Mouse (Mus musculus): ENCODE data around the gene Pcnx. TPM values are rescaled to one million over a fixed set of nuclear protein-coding genes. Genes with fewer than 3 reads are reported as not detected.

The Pcnx gene
- total RNA-seq, 2 experiments from 2014 or later, result 59.0 to 63.6 TPM

GRCm38 (mm10) chr12:81855031-81855430, 4.8 kb upstream of the Pcnx start:
- DNase-seq, result no peak

- peak; percentile 33 to 49 for DNase-seq
Observed at GRCm38 (mm10) chr12:81856696-81857095, 3.1 kb upstream of the Pcnx start.

GRCm38 (mm10) chr12:81857251-81857650, 2.6 kb upstream of the Pcnx start:
- no peak for DNase-seq

GRCm38 (mm10) chr12:81857978-81858569, 1.7 kb upstream of the Pcnx start:
- peak in 1 of 2 experiments; percentile 27 for DNase-seq

GRCm38 (mm10) chr12:81860308-81861181, 722 bp downstream of the Pcnx start:
- peak; percentile 68 to 84 for DNase-seq

- peak in 1 of 2 experiments; percentile 57 for DNase-seq
Observed at GRCm38 (mm10) chr12:81861199-81862085, 1.6 kb downstream of the Pcnx start.

GRCm38 (mm10) chr12:81862351-81862802, 2.6 kb downstream of the Pcnx start:
- peak; percentile 69 to 83 for DNase-seq

- no peak for DNase-seq
Observed at GRCm38 (mm10) chr12:81863949-81864348, 4.1 kb downstream of the Pcnx start.

- no peak for DNase-seq
Observed at GRCm38 (mm10) chr12:81865183-81865582, 5.4 kb downstream of the Pcnx start.

GRCm38 (mm10) chr12:81867316-81867715, 7.5 kb downstream of the Pcnx start:
- no peak for DNase-seq

- DNase-seq, result no peak
Observed at GRCm38 (mm10) chr12:81869205-81869940, 9.6 kb downstream of the Pcnx start.

- no peak for DNase-seq
Observed at GRCm38 (mm10) chr12:81873345-81873744, 13.5 kb downstream of the Pcnx start.

GRCm38 (mm10) chr12:81880161-81880560, 20.3 kb downstream of the Pcnx start:
- DNase-seq, result no peak

- no peak for DNase-seq
Observed at GRCm38 (mm10) chr12:81883255-81884106, 23.7 kb downstream of the Pcnx start.

GRCm38 (mm10) chr12:81884107-81884398, 24.2 kb downstream of the Pcnx start:
- DNase-seq, result no peak

GRCm38 (mm10) chr12:81884983-81885382, 25.2 kb downstream of the Pcnx start:
- DNase-seq, result no peak

GRCm38 (mm10) chr12:81885982-81886381, 26.2 kb downstream of the Pcnx start:
- no peak for DNase-seq

GRCm38 (mm10) chr12:81888954-81889353, 29.1 kb downstream of the Pcnx start:
- no peak for DNase-seq

- DNase-seq, result no peak
Observed at GRCm38 (mm10) chr12:81891946-81892345, 32.1 kb downstream of the Pcnx start.

- no peak for DNase-seq
Observed at GRCm38 (mm10) chr12:81894311-81894710, 34.5 kb downstream of the Pcnx start.

GRCm38 (mm10) chr12:81895986-81896385, 36.2 kb downstream of the Pcnx start:
- DNase-seq, result no peak

Data from heart, adult 18-20 months (tissue).